ENCODE assay signal across 13 mouse cellular contexts in genomic region chr5:146703710-146704121, GRCm38 (mm10).
DNase-seq lines count a peak whose midpoint lies in the region; ATAC-seq and TF ChIP-seq lines count a peak whose summit lies in the region.
"Had no signal": no experiment of that assay in that cellular context is flagged by ENCODE, and none has a peak within 500 bp of the region (broad histone marks: within the 10 kb centered on the region; RNA-seq: fewer than 3 reads in every experiment).

No protein-coding gene starts in this region.

- peaks cover 2% of the 10 kb centered on the region; the same call in 1 of the 2 replicates for H3K4me1 ChIP-seq in lung, embryonic 15.5 days
- H3K4me1 ChIP-seq in limb, embryonic 14.5 days (ENCODE audit: control insufficient read depth, insufficient read depth, low read length): no peaks in the 10 kb centered on the region
- H3K4me1 ChIP-seq in hindbrain, embryonic 14.5 days (replicated peaks; ENCODE audit: control insufficient read depth, insufficient read depth, low read length): no peaks in the 10 kb centered on the region

- WGBS in lung, embryonic 15.5 days: 22% methylated on average over 8 of the region's 8 CpGs
- WGBS in limb, embryonic 14.5 days: 46% methylated on average over 8 of the region's 8 CpGs
- 84% methylated on average over 8 of the region's 8 CpGs for WGBS in hindbrain, embryonic 14.5 days

- H3K4me2 ChIP-seq in lung, embryonic 15.5 days: no peak overlapping the region
- H3K4me2 ChIP-seq in limb, embryonic 14.5 days (replicated peaks; ENCODE audit: low read depth, low read length, severe bottlenecking): no peak overlapping the region
- H3K4me2 ChIP-seq in hindbrain, embryonic 14.5 days (replicated peaks): no peak overlapping the region

- no peaks in the 10 kb centered on the region for H3K36me3 ChIP-seq in lung, embryonic 15.5 days
- H3K36me3 ChIP-seq in limb, embryonic 14.5 days (ENCODE audit: control insufficient read depth, insufficient read depth, low read length): no peaks in the 10 kb centered on the region
- no peaks in the 10 kb centered on the region for H3K36me3 ChIP-seq in hindbrain, embryonic 14.5 days (replicated peaks; ENCODE audit: control insufficient read depth, insufficient read depth)
- H3K36me3 ChIP-seq: embryonic facial prominence, embryonic 10.5 days had no signal

- peak; percentile 56; the same call in 1 of the 2 replicates for ATAC-seq in lung, embryonic 15.5 days (ENCODE audit: borderline replicate concordance, extremely low read depth, low FRiP score, low TSS enrichment)
- ATAC-seq in limb, embryonic 14.5 days (ENCODE audit: low FRiP score, low read depth): peak; percentile 60; the same call in 1 of the 2 replicates
- no peak for ATAC-seq in hindbrain, embryonic 14.5 days (ENCODE audit: low FRiP score)
- ATAC-seq: midbrain, embryonic 16.5 days had no signal

- H3K27ac ChIP-seq in lung, embryonic 15.5 days: no peak overlapping the region
- no peak overlapping the region for H3K27ac ChIP-seq in limb, embryonic 14.5 days (replicated peaks; ENCODE audit: low read depth, low read length)
- H3K27ac ChIP-seq in hindbrain, embryonic 14.5 days: no peak overlapping the region
- H3K27ac ChIP-seq: embryonic facial prominence, embryonic 10.5 days; gastrocnemius, adult 2 months had no signal

- DNase-seq in lung, postnatal 4 days: no peak
- DNase-seq in adrenal gland, postnatal 14 days: peak; percentile 73
- no peak for DNase-seq in limb, embryonic 14.5 days (ENCODE audit: low spot score)
- peak; percentile 67 to 78 for DNase-seq in spleen, postnatal 4 days (ENCODE audit: low spot score in 2 of 2)
- DNase-seq in hindbrain, embryonic 14.5 days (ENCODE audit: low spot score): no peak
- no peak for DNase-seq in testis, postnatal 14 days (ENCODE audit: low spot score)
- DNase-seq in embryo, embryonic 9.5 days (ENCODE audit: extremely low spot score): no peak
- DNase-seq: gastrocnemius, adult 2 months; layer of hippocampus, adult 9-11 months; right cerebral cortex, postnatal 14 days had no signal

- no peaks in the 10 kb centered on the region for H3K27me3 ChIP-seq in lung, embryonic 15.5 days
- no peaks in the 10 kb centered on the region for H3K27me3 ChIP-seq in limb, embryonic 14.5 days (ENCODE audit: control insufficient read depth, insufficient read depth, low read length)
- H3K27me3 ChIP-seq in hindbrain, embryonic 14.5 days (ENCODE audit: control insufficient read depth, insufficient read depth, low read length): no peaks in the 10 kb centered on the region

- no peaks in the 10 kb centered on the region for H3K9me3 ChIP-seq in lung, embryonic 15.5 days
- H3K9me3 ChIP-seq in limb, embryonic 14.5 days (ENCODE audit: control insufficient read depth, low read length): no peaks in the 10 kb centered on the region
- H3K9me3 ChIP-seq in hindbrain, embryonic 14.5 days (ENCODE audit: control insufficient read depth, low read length): no peaks in the 10 kb centered on the region
- H3K9me3 ChIP-seq: embryonic facial prominence, embryonic 10.5 days had no signal

- no peak overlapping the region for H3K4me3 ChIP-seq in lung, embryonic 15.5 days
- H3K4me3 ChIP-seq in limb, embryonic 14.5 days (replicated peaks; ENCODE audit: low read length): no peak overlapping the region
- no peak overlapping the region for H3K4me3 ChIP-seq in hindbrain, embryonic 14.5 days (replicated peaks; ENCODE audit: low read length)
- H3K4me3 ChIP-seq: embryonic facial prominence, embryonic 10.5 days; gastrocnemius, adult 2 months had no signal

- no peak for TF ChIP-seq POLR2A in limb, embryonic 14.5 days (IDR thresholded peaks at IDR 0.05; ENCODE audit: borderline replicate concordance, extremely low read depth, insufficient read depth, insufficient read length)

- H3K9ac ChIP-seq in lung, embryonic 15.5 days: no peak overlapping the region
- no peak overlapping the region for H3K9ac ChIP-seq in limb, embryonic 14.5 days (ENCODE audit: low read depth, low read length, severe bottlenecking)
- H3K9ac ChIP-seq in hindbrain, embryonic 14.5 days: no peak overlapping the region

Comparison
In these comparisons a context has a peak if more than half of its experiments do, and no peak if none do; other contexts are left out.
1. DNase-seq: peak in adrenal gland, postnatal 14 days (single experiment) and spleen, postnatal 4 days (2 of 2); none in lung, postnatal 4 days (0 of 2), limb, embryonic 14.5 days (single experiment), hindbrain, embryonic 14.5 days (single experiment), testis, postnatal 14 days (single experiment) and embryo, embryonic 9.5 days (single experiment).